Mouse (Mus musculus): Measurements from ENCODE around the gene Tmem217. TPM values are rescaled to one million over a fixed set of nuclear protein-coding genes. Genes with fewer than 3 reads are reported as not detected.
A peak's percentile ranks its signal among the peaks of the same experiment; 100 is the strongest.
"Not testable (repeated sequence)": the region's sequence is repeated elsewhere in the genome, so short reads cannot be mapped to it uniquely, and the experiment has no call there.

The Tmem217 gene
- polyA plus RNA-seq, 1 experiment, result 0.38 TPM

DNA sequence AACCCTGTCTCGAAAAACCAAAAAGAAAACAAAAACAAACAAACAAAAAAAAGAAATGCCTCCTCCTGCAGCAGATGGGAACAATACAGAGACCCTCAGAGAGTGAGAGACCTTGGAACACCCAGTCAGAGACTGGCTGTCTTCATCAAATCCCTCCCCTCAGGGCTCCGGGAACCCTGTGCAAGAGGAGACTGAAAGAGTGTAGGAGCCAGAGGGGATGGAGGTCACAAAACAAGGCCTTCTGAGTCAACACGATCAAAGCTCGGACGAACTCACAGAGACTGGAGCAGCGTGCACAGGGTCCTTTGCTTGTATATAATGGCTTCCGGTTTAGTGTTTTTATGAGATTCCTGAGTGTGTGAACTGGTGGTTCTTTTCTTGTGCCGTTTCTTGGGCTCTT lies 11.8 kb downstream of the Tmem217 start:
- H3K27ac ChIP-seq (ENCODE audit: insufficient read depth, low read length), result no peak overlapping the region
- TF ChIP-seq POLR2A (IDR thresholded peaks at IDR 0.05; ENCODE audit: extremely low read depth, insufficient read depth, low read length) (no peak), CTCF (IDR thresholded peaks at IDR 0.05; ENCODE audit: extremely low read depth, insufficient read depth, low read length) (no peak)
- no peak overlapping the region for H3K4me3 ChIP-seq (ENCODE audit: insufficient read depth, low read length)
- no peaks in the 10 kb centered on the region for H3K4me1 ChIP-seq (ENCODE audit: control insufficient read depth, insufficient read depth, low read length)

DNA sequence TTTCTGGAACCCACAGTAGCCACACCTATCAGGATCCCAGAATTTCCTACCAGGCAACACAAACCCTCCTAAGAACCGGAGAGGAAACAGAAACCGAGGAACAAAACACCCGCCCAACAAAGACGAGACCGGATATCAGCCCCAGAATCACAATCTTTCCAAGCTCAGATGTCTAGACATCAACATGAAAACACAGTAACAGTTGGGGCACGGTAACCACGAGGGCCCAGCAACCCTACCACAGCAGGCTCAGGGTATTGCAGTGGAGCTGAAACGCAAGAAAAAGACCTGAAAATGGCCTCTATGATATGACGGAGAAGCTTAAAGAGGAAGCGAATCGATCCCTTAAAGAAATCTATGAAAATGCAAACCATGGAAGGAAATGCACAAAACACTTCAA lies 18.3 kb downstream of the Tmem217 start:
- TF ChIP-seq POLR2A (IDR thresholded peaks at IDR 0.05; ENCODE audit: extremely low read depth, insufficient read depth, low read length) (no peak), CTCF (IDR thresholded peaks at IDR 0.05; ENCODE audit: extremely low read depth, insufficient read depth, low read length) (no peak)

DNA sequence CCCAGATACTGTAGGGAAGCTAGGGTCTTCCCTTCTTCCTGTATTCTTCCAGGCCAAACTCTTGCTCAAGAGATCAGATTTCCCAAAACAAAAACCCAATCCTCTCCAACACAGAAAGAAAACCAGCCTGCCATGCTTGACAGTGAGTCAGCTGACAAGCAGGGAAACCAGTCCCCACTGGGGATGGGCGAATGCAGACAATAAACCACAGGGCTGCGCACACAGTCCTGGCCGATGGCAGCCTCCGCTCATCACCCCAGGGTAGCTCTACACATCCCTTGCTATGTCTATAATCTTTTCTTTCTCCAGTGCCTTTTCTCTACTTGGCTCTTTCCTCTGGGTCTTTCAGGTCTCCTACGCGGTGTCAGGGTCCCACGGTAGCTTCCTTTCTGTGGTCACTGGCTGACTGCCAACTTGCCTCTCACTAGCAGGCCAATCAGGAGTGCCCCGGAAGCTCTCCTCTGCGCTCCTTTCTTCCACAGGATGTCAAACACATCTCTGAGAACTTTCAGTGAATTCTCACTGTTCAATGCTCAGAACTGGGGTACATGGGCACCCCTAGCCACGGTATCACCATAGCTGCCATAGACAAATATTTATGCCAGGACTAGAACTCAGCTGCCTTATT lies 20.3 kb downstream of the Tmem217 start:
- Histone ChIP-seq H3K4me3 (ENCODE audit: insufficient read depth, low read length) (no peak overlapping the region), H3K4me1 (ENCODE audit: control insufficient read depth, insufficient read depth, low read length) (no peaks in the 10 kb centered on the region), H3K27ac (ENCODE audit: insufficient read depth, low read length) (no peak overlapping the region)
- no peak for TF ChIP-seq CTCF (IDR thresholded peaks at IDR 0.05; ENCODE audit: extremely low read depth, insufficient read depth, low read length)
- no peak for TF ChIP-seq POLR2A (IDR thresholded peaks at IDR 0.05; ENCODE audit: extremely low read depth, insufficient read depth, low read length)

More for the DNA sequence above, 18.3 kb downstream of the Tmem217 start:
- H3K27ac ChIP-seq (ENCODE audit: insufficient read depth, low read length), result no peak overlapping the region
- H3K4me3 ChIP-seq (ENCODE audit: insufficient read depth, low read length), result no peak overlapping the region
- no peaks in the 10 kb centered on the region for H3K4me1 ChIP-seq (ENCODE audit: control insufficient read depth, insufficient read depth, low read length)

DNA sequence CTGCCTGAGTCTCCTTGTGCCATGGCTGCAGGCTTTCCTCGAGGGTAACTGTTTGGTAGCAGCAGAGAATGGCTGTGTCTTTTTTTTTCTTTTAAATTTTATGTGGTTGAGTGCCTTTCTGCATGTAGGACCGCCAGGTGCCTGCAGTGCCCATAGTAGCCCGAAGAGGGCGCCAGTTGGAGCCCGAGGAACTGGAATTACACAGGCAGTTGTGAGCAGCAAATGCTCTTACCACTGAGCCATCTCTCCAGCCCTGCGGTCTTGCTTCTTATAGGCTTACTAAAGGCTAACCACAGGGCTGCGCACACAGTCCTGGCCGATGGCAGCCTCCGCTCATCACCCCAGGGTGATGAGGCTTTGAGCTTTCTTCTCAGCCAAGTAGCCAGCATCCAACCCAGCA lies 20.9 kb downstream of the Tmem217 start:
- Histone ChIP-seq H3K4me3 (ENCODE audit: insufficient read depth, low read length) (no peak overlapping the region), H3K4me1 (ENCODE audit: control insufficient read depth, insufficient read depth, low read length) (no peaks in the 10 kb centered on the region), H3K27ac (ENCODE audit: insufficient read depth, low read length) (no peak overlapping the region)
- TF ChIP-seq POLR2A (IDR thresholded peaks at IDR 0.05; ENCODE audit: extremely low read depth, insufficient read depth, low read length) (no peak), CTCF (IDR thresholded peaks at IDR 0.05; ENCODE audit: extremely low read depth, insufficient read depth, low read length) (no peak)

DNA sequence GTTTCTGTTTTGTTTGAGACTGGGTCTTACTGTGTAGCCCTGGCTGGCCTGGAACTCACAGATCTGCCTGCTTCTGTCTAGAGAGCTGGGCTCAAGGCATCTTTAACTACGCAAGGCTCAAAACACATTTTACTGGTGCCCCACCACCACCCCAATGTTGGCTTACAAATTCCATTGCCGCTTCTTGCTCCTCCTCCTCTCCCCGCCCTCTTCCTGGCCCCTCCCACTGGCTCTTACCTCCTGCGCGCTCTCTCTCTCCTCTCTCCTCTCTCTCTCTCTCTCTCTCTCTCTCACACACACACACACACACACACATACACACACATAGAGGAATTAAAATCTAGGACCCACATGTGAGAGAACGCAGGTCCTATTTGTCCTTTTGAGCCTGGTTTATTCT lies 21.7 kb downstream of the Tmem217 start:
- no peak overlapping the region for H3K27ac ChIP-seq (ENCODE audit: insufficient read depth, low read length)
- TF ChIP-seq POLR2A (IDR thresholded peaks at IDR 0.05; ENCODE audit: extremely low read depth, insufficient read depth, low read length), result no peak
- no peak for TF ChIP-seq CTCF (IDR thresholded peaks at IDR 0.05; ENCODE audit: extremely low read depth, insufficient read depth, low read length)
- H3K4me3 ChIP-seq (ENCODE audit: insufficient read depth, low read length), result no peak overlapping the region
- no peaks in the 10 kb centered on the region for H3K4me1 ChIP-seq (ENCODE audit: control insufficient read depth, insufficient read depth, low read length)

DNA sequence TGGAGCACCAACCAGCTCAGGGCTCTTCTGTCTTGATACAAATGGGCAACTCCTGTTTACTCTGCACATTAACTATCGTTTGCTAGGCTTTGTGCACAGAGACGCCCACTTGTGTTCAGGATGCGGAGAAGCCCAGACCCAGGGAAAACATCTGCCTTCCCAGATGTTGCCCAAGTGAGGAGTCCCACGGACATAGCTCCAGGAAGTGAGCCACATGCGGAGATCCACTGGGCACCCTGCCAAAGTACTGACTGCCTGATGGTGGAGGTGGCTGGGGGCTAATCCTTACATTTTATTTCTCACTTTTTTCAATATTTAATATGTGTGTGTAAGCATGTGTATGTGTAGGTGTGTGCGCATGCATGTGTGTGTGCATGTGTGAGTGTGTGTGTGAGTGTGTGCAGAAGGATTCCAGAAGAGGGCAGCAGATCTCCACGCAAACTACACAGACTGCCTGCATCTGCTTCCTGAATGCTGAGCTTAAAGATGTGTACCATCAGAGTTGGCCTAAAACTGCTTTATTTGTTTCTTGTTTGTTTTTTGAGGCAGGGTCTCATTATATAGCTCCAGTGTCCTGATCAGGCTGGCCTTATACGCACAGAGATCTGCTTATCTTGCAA lies 23.5 kb downstream of the Tmem217 start:
- TF ChIP-seq CTCF (IDR thresholded peaks at IDR 0.05; ENCODE audit: extremely low read depth, insufficient read depth, low read length), result peak; percentile 57
- TF ChIP-seq POLR2A (IDR thresholded peaks at IDR 0.05; ENCODE audit: extremely low read depth, insufficient read depth, low read length), result no peak
- Histone ChIP-seq H3K27ac (ENCODE audit: insufficient read depth, low read length) (no peak overlapping the region), H3K4me1 (ENCODE audit: control insufficient read depth, insufficient read depth, low read length) (no peaks in the 10 kb centered on the region), H3K4me3 (ENCODE audit: insufficient read depth, low read length) (no peak overlapping the region)

DNA sequence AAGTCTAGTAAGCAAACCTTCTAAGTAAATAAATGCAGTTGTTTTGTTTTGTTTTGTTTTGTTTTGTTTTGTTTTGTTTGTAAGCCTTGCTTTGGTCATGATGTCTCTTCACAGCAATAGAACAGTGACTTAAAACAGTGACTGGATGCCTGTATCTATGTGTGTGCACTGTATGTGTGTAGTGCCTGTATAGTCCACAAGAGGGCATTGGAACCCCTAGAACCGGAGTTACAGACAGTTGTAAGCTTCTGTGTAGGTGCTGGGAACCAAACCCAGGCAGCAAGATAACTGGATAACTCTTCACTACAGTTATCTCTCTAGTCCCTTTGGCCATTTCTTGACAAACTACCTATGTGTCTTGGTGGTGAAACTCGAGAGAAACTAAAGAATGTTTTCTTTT lies 26.6 kb downstream of the Tmem217 start:
- H3K27ac ChIP-seq (ENCODE audit: insufficient read depth, low read length), result no peak overlapping the region
- TF ChIP-seq CTCF (IDR thresholded peaks at IDR 0.05; ENCODE audit: extremely low read depth, insufficient read depth, low read length), result no peak
- TF ChIP-seq POLR2A (IDR thresholded peaks at IDR 0.05; ENCODE audit: extremely low read depth, insufficient read depth, low read length), result no peak
- H3K4me3 ChIP-seq (ENCODE audit: insufficient read depth, low read length), result no peak overlapping the region
- H3K4me1 ChIP-seq (ENCODE audit: control insufficient read depth, insufficient read depth, low read length), result no peaks in the 10 kb centered on the region

DNA sequence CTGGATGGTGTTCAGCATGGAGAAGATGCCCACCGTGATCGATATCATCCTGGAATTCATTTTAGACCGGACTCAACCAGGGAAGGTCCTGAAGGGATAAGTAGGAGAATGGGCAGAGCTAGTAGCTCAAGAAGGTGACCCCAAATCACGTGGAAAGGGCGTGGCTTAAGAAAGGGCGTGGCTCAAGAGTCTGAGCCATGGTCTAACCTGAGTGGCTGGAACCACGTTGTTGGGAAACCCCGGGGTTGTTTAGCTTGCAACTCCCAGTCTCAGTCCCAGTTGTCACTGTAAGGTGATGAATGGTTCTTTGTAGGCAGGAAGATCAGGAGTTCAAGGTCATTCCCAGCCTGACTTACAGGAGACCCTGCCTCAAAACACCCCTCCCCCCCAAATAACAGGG lies 32.5 kb downstream of the Tmem217 start:
- H3K4me3 ChIP-seq (ENCODE audit: insufficient read depth, low read length), result no peak overlapping the region
- H3K4me1 ChIP-seq (ENCODE audit: control insufficient read depth, insufficient read depth, low read length), result no peaks in the 10 kb centered on the region
- TF ChIP-seq POLR2A (IDR thresholded peaks at IDR 0.05; ENCODE audit: extremely low read depth, insufficient read depth, low read length) (no peak), CTCF (IDR thresholded peaks at IDR 0.05; ENCODE audit: extremely low read depth, insufficient read depth, low read length) (no peak)
- no peak overlapping the region for H3K27ac ChIP-seq (ENCODE audit: insufficient read depth, low read length)

DNA sequence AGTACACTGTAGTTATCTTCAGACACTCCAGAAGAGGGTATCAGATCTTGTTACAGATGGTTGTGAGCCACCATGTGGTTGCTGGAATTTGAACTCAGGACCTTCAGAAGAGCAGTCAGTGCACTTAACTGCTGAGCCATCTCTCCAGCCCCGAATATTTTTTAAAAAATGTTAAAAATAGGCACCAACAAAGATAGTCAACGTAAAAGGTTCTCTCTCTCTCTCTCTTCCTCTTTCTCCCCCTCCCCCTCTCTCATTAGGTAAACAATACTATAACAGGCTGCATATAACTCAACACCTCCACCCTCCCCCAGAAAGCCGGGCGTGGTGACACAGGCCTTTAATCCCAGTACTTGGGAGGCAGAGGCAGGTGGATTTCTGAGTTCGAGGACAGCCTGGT lies 33.5 kb downstream of the Tmem217 start:
- H3K4me1 ChIP-seq (ENCODE audit: control insufficient read depth, insufficient read depth, low read length); H3K27ac ChIP-seq (ENCODE audit: insufficient read depth, low read length); H3K4me3 ChIP-seq (ENCODE audit: insufficient read depth, low read length): not testable (repeated sequence)

DNA sequence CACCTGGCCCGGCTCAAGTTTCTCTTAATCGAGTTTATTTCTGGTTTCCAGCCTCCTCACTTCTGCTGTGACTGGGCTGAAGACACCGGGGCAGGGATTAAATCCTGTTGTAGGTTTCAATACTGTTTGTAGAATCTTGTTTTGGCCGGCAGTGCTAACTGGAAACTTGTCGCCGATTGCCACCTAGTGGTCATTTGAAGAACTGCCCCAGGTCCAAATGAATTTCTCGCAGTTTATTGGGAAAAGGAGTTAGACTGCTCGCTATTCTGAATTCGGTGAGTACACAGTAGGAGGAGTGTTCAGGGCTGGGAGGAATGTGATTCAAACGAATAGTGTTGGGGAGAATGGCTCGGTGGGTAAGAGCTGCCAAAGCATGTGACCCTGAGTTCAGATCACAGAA lies 37.8 kb downstream of the Tmem217 start:
- TF ChIP-seq CTCF (IDR thresholded peaks at IDR 0.05; ENCODE audit: extremely low read depth, insufficient read depth, low read length) (peak; percentile 89), POLR2A (IDR thresholded peaks at IDR 0.05; ENCODE audit: extremely low read depth, insufficient read depth, low read length) (no peak)
- Histone ChIP-seq H3K4me1 (ENCODE audit: control insufficient read depth, insufficient read depth, low read length) (0 out of 2 replicates have a peak, but pooled peaks cover 2% of the 10 kb centered on the region), H3K4me3 (ENCODE audit: insufficient read depth, low read length) (no peak overlapping the region), H3K27ac (ENCODE audit: insufficient read depth, low read length) (no peak overlapping the region)

All from cortical plate, adult 2 months (tissue).